Mouse (Mus musculus) hindbrain, embryonic 16.5 days (tissue): ENCODE results near the gene Son. TPM values are rescaled to one million over a fixed set of nuclear protein-coding genes. Genes with fewer than 3 reads are reported as not detected.
"Not testable (repeated sequence)": the region's sequence is repeated elsewhere in the genome, so short reads cannot be mapped to it uniquely, and the experiment has no call there.

Source experiments
- ATAC-seq: fragments of 200-750 bp; cut with Nextera tagmentation; 2 replicates; pipeline ENCODE4 v1.8.0; 2017; ENCODE audit warnings: moderate TSS enrichment, moderate library complexity
- H3K27ac ChIP-seq: fragments of 300-500 bp; sonication (generic); 2 replicates; pipeline ENCODE4 v1.5.1; 2014; ENCODE audit warnings: low read depth, mild to moderate bottlenecking, control low read depth, low read length, moderate library complexity
- H3K27me3 ChIP-seq: fragments of 300-500 bp; sonication (generic); replicated peaks from 2 replicates; pipeline ENCODE4 v1.6.1; 2014; ENCODE audit warnings: low read length; ENCODE audit not compliant: control insufficient read depth, insufficient read depth
- H3K36me3 ChIP-seq: fragments of 300-500 bp; sonication (generic); 2 replicates; pipeline ENCODE4 v1.6.1; 2014; ENCODE audit warnings: mild to moderate bottlenecking, low read length, moderate library complexity, mixed read lengths; ENCODE audit not compliant: control insufficient read depth, insufficient read depth
- H3K4me1 ChIP-seq: fragments of 300-500 bp; sonication (generic); 2 replicates; pipeline ENCODE4 v1.6.1; 2014; ENCODE audit warnings: low read depth, low read length; ENCODE audit not compliant: control insufficient read depth, insufficient read depth
- H3K4me2 ChIP-seq: fragments of 300-500 bp; sonication (generic); 2 replicates; pipeline ENCODE4 v1.6.1; 2014; ENCODE audit warnings: mild to moderate bottlenecking, low read length, control low read depth, moderate library complexity
- H3K4me3 ChIP-seq: fragments of 300-500 bp; sonication (generic); 2 replicates; pipeline ENCODE4 v1.5.1; 2014; ENCODE audit warnings: mild to moderate bottlenecking, low read length, control low read depth, moderate library complexity
- H3K9ac ChIP-seq: fragments of 300-500 bp; sonication (generic); 2 replicates; pipeline ENCODE4 v1.6.1; 2014; ENCODE audit warnings: low read depth, mild to moderate bottlenecking, control low read depth, low read length, moderate library complexity
- H3K9me3 ChIP-seq: fragments of 300-500 bp; sonication (generic); 2 replicates; pipeline ENCODE4 v1.6.1; 2014; ENCODE audit warnings: mild to moderate bottlenecking, low read length, moderate library complexity; ENCODE audit not compliant: control insufficient read depth
- WGBS: fragments of 180-500 bp; shearing (Covaris S2); extraction: QIAGEN DNeasy Blood & Tissue Kit; methylation state at CpG from one replicate; pipeline ENCODE4 v1.1.7; 2014; 5-methylcytosine and 5-hydroxymethylcytosine counted together
- polyA plus RNA-seq: library from polyadenylated mRNA; unstranded; fragments of >200 nt; fragmentation: Nextera tagmentation; extraction: Ambion mirVana; gene quantifications from 2 replicates; pipeline ENCODE4 v1.2.1, GENCODE M21; 2015

The Son gene
- polyA plus RNA-seq, 1 experiment from 2014 or later, result 89.4 TPM

DNA sequence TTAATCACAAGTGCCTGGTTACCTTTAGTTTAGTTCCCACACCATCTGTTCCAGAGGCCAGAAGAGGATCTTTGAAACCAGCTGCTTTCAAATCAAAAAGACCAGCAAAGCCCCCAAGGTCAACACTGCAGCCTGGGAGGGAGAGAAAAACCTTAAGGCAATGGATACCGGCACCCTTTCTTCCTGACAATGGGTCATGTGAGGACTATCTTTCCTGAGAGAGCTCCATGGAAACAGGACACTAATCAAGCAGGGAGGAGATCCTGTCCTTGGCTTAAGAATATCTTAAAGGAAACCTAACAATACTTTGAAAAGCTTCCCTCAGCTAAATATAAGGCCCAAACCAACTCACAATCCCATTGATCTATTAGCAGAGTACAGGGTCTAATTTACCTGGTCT, 16.7 kb upstream of the Son start:
- Histone ChIP-seq H3K27me3 (no peaks in the 10 kb centered on the region), H3K4me1 (no peaks in the 10 kb centered on the region), H3K27ac (no peak overlapping the region), H3K4me2 (no peak overlapping the region), H3K9me3 (no peaks in the 10 kb centered on the region), H3K36me3 (peaks cover 33% of the 10 kb centered on the region), H3K9ac (no peak overlapping the region), H3K4me3 (no peak overlapping the region)
- WGBS, result 71% methylated on average over 1 of the region's 1 CpGs
- ATAC-seq, result no peak

DNA sequence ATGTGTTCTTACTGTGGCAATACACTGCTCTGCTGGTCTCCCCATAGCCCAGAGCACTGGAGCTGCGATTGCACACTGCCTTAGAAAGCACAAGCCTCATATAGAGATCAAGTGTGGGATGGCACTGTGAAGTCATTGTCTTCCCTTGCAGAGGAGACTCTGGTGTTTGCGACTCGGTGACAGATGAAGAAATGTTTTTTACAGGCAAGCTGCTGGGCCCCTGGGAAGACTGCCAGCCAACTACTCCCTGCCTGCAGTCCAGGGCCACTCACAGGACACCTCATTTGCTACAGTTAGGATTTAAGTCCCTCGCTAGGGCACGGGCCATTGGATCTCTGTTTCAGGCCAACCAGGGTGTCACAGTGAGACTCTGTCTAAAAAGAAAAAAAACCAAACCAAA, 14.9 kb upstream of the Son start:
- H3K27me3 ChIP-seq, result no peaks in the 10 kb centered on the region
- H3K27ac ChIP-seq, result no peak overlapping the region
- H3K36me3 ChIP-seq, result peaks cover 43% of the 10 kb centered on the region
- ATAC-seq, result no peak
- no peak overlapping the region for H3K9ac ChIP-seq
- WGBS, result 79% methylated on average over 5 of the region's 5 CpGs
- H3K4me1 ChIP-seq, result no peaks in the 10 kb centered on the region
- H3K4me3 ChIP-seq, result no peak overlapping the region
- H3K4me2 ChIP-seq, result no peak overlapping the region
- no peaks in the 10 kb centered on the region for H3K9me3 ChIP-seq

- Histone ChIP-seq H3K9ac (no peak overlapping the region), H3K4me3 (no peak overlapping the region), H3K27ac (no peak overlapping the region), H3K4me1 (no peaks in the 10 kb centered on the region), H3K36me3 (peaks cover 43% of the 10 kb centered on the region), H3K4me2 (no peak overlapping the region), H3K27me3 (no peaks in the 10 kb centered on the region), H3K9me3 (no peaks in the 10 kb centered on the region)
- no peak for ATAC-seq
- 94% methylated on average over 7 of the region's 7 CpGs for WGBS
Measured at GRCm38 (mm10) chr16:91632940-91633339, 14.4 kb upstream of the Son start.

GRCm38 (mm10) chr16:91633641-91634040, 13.7 kb upstream of the Son start:
- 91% methylated on average over 12 of the region's 12 CpGs for WGBS

GRCm38 (mm10) chr16:91639161-91639560, 8.1 kb upstream of the Son start:
- Histone ChIP-seq H3K4me3 (no peak overlapping the region), H3K9ac (no peak overlapping the region), H3K27me3 (no peaks in the 10 kb centered on the region), H3K36me3 (peaks cover 43% of the 10 kb centered on the region), H3K9me3 (no peaks in the 10 kb centered on the region), H3K4me1 (no peaks in the 10 kb centered on the region), H3K27ac (no peak overlapping the region), H3K4me2 (no peak overlapping the region)
- ATAC-seq, result no peak
- 97% methylated on average over 5 of the region's 5 CpGs for WGBS

More at GRCm38 (mm10) chr16:91633641-91634040, 13.7 kb upstream of the Son start:
- no peak for ATAC-seq
- Histone ChIP-seq H3K9me3 (no peaks in the 10 kb centered on the region), H3K27ac (no peak overlapping the region), H3K4me1 (no peaks in the 10 kb centered on the region), H3K4me2 (no peak overlapping the region), H3K9ac (no peak overlapping the region), H3K27me3 (no peaks in the 10 kb centered on the region), H3K4me3 (no peak overlapping the region), H3K36me3 (peaks cover 40% of the 10 kb centered on the region)

DNA sequence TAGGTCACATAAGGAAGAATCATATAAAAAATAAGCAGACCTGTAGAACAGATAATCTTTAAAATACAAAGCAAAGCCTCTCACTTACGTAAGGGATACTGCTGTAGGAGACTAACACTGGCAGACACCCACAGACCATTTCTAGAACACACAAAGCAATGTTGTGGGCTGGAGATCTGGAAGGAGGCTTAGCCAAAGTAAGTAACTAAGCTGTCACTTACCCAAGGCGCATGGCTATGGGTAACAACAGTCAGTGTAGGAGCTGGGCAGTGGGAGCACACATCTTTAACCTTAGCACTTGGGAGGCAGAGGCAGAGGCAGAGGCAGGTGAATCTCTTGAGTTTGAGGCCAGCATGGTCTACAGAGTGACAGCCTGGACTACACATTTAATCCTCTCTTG, 7.7 kb upstream of the Son start:
- Histone ChIP-seq H3K9me3 (no peaks in the 10 kb centered on the region), H3K4me2 (no peak overlapping the region), H3K9ac (no peak overlapping the region), H3K4me3 (no peak overlapping the region), H3K27me3 (no peaks in the 10 kb centered on the region), H3K4me1 (no peaks in the 10 kb centered on the region; the same call in 1 of the 2 replicates), H3K36me3 (peaks cover 43% of the 10 kb centered on the region), H3K27ac (no peak overlapping the region)
- ATAC-seq, result no peak
- 96% methylated on average over 2 of the region's 2 CpGs for WGBS

DNA sequence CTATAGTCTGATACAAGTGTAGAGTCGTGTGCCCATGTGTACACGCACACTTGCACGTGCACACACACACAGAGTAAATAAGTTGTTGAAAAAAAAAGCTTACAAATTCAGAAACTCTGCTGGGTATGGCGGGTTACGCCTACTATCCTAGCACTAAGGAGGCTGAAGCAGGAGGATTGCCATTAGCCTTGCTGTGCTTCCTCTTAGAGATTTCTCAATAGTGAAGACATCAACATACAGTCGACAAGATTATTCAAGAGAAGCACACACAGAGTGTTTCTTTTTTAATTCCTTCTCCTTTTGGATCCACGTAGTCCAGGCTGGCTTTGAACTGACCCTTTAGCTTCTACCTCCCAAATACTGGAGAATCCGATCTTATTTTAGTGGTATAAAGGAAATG, 7.1 kb upstream of the Son start:
- whole genome bisulfite sequencing, result 95% methylated on average over 8 of the region's 8 CpGs
- no peaks in the 10 kb centered on the region; the same call in 1 of the 2 replicates for H3K4me1 ChIP-seq
- H3K9ac ChIP-seq, result no peak overlapping the region
- H3K27ac ChIP-seq, result no peak overlapping the region
- peaks cover 40% of the 10 kb centered on the region for H3K36me3 ChIP-seq
- H3K4me2 ChIP-seq, result no peak overlapping the region
- ATAC-seq, result no peak
- no peaks in the 10 kb centered on the region for H3K9me3 ChIP-seq
- no peak overlapping the region for H3K4me3 ChIP-seq
- no peaks in the 10 kb centered on the region for H3K27me3 ChIP-seq

DNA sequence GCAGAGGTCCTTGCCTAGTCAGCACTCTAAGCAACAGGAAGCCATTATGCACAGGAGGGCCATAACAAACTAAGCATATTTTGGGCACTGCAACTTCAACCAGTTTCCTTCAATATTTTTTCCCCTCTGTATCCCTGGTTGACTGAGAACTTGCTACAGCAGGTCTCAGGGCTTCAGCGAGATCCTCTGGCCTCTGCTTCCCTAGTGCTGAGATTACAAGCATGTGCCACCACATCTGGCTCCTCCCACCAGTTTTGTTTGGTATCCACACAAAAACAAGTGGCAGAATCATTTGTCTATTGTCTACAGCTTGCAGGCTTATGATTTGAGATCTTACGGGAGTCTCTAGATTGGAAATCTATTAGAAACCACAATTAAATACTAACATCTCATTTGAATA, 2.4 kb upstream of the Son start:
- H3K36me3 ChIP-seq, result peaks cover 11% of the 10 kb centered on the region
- no peaks in the 10 kb centered on the region for H3K9me3 ChIP-seq
- no peaks in the 10 kb centered on the region for H3K27me3 ChIP-seq
- no peak overlapping the region for H3K4me3 ChIP-seq
- no peak overlapping the region for H3K27ac ChIP-seq
- H3K4me2 ChIP-seq, result no peak overlapping the region
- peaks cover 12% of the 10 kb centered on the region for H3K4me1 ChIP-seq
- WGBS, result 90% methylated on average over 2 of the region's 2 CpGs
- ATAC-seq, result no peak
- no peak overlapping the region for H3K9ac ChIP-seq

- H3K27ac ChIP-seq, ATAC-seq, H3K27me3 ChIP-seq, H3K36me3 ChIP-seq, H3K4me2 ChIP-seq, H3K4me3 ChIP-seq, H3K9me3 ChIP-seq, H3K9ac ChIP-seq: not testable (repeated sequence)
- H3K4me1 ChIP-seq, result peaks cover 14% of the 10 kb centered on the region
- WGBS, result no CpG with 5 or more reads among the region's 2 CpGs
Measured at GRCm38 (mm10) chr16:91645420-91645819, 1.9 kb upstream of the Son start.
